Mouse (Mus musculus): ENCODE results near the gene Gm11639.

The Gm11639 gene

DNA sequence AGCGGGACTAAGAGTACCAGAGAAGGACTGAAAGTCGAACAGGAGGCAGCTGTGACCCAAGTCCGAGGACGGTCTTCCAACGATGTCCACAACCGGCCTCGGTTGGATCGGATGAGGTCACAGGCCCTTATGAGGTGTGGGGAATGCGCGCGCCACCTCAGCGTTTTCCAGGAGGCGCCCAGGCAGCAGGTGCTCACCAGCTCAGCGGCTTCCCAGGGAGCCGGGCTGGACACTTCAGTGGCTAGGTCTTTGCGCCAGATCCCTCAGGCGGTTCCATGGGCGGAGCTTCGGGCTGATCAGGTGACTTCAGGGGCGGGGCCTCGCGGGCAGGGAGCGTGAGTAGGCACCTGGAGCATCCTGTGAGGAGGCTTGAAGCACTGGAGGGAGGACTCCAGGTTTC is at the start of gene Gm11639:
Gene Gm11639 (plus strand): TSS at position 160 of the 400 bp plus-strand sequence.
- DNase-seq (ENCODE audit: low spot score in 2 of 2), result no peak

DNA sequence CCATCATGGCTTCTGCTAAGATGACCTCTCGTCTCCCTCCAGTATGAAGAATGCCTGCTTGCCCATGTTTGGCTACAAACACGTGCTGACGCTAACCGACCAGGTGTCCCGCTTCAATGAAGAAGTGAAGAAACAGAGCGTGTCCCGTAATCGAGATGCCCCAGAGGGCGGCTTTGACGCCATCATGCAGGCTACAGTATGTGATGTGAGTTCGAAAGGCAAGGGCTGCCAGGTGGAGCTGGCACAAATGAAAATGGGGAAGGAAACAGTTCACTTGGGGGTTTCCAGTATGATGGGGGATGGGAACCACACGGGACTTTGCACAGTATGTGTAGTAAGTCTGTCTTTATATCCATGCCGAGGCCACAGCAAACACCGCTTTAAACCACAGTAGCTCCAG is 48.5 kb upstream of the Gm11639 start:
- no peak for DNase-seq (ENCODE audit: low spot score in 2 of 2)

DNA sequence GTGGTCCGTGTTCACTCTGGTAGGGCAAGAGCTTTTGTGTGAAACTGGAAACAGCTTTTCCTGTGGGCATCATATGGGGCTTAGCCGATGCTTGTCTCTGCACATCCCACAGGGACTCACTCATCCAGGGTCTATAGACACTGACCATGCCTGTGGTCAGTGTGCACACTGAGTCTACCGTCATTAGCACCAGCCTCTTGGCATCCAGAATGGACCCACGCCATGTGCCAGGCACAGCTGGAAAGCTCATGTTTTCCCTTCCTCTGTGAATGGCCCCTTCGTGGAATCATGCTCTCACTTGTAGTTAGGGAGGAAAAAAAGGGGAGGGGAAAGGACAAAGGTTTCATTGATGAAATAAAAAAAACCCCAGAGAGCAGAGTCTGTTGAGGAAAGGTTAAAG is 47.5 kb upstream of the Gm11639 start:
- DNase-seq (ENCODE audit: low spot score in 2 of 2), result no peak

DNA sequence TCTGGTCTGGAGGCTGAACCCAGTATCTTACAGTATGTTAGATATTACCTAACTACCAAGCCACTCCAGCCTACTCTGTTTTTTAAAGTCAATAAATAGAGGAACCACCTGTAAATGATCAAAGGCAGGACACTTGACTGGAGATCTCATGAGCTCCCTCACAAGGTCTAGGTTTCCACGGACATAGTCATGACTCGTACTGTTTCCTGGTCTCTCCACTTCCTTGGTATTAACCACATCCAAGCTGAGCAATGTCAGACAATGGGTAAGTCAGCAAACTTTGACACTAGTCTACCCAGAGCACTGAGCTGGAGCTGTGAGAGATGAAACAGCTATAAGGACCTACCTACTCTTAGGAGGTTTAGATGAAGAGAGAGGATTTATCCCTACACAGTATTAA is 46.6 kb upstream of the Gm11639 start:
- no peak for DNase-seq (ENCODE audit: low spot score in 2 of 2)

DNA sequence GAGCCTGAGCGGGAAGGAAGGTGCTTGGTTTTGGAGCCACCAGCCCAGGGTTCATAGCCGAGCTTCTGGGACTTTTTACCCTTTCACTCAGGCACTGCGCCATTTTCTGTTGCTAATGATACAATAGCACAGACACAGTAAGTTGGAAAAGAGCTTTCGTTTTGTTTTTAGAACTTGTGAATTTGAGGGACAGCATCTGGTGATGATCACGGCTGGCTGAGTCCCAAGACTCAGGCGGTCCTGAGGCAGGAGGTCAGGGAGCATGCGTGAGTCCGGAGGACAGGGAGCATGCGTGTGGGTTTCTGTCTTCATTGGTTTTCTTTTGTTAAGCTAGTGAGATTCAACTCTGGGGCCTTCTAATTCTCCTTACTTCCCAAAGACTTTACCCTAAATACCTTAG is 45.9 kb upstream of the Gm11639 start:
- no peak for DNase-seq (ENCODE audit: low spot score in 2 of 2)

DNA sequence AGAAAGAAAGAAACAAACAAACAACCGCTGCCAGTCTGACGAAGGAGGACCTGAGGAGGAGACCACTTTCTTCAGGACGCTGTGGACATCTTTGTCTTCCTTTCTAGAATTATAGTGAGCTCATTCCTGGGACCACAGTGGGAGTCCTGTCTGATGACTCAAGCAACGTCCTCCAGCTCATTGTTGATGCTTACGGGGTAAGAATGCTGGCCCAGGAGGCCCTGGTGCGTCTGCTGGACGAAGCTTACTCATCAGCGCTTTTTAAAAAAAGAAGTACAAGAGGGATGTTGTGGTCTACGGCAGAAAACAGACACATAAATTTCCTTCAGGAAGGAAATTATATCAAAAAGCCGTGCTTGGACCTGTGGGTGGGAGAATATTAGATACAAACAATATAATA is 44.6 kb upstream of the Gm11639 start:
- no peak for DNase-seq (ENCODE audit: low spot score in 2 of 2)

DNA sequence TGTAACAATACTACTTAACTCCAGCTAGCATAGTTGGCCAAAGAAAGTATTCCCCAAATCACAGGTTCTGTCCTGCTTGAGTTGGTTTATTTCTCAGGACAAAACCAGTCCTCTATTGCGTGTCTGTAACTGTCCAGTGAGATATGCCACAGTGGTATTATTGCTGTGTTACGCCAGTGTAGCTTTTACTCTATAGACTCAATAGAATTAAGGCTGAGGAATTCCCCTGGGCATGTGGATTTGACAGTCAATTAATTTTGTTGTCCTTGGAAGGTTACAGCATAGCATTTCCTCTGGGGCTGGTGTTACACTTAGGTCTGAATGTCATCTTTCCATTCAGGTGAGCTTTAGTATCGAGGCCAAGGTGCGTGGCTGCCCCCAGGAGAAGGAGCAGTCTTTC is 42.3 kb upstream of the Gm11639 start:
- no peak for DNase-seq (ENCODE audit: low spot score in 2 of 2)

DNA sequence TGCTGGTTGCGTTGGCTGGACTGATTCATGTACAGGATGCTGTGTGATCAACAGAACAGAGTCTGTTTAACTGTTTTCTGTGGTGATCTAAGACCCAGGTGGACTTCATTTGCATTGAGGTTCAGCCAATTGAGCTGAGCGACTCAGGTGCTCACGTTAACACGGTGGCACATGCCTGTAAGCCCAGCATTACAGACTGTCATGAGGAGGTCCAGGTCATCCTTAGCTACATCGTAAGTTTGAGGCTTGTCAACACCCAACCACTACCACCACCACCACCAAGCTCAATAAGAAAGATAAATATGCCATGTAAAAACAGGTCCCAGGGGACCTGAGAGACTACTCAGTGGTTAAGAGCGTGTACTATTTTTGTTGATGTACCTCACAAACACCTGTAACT is 40.1 kb upstream of the Gm11639 start:
- no peak for DNase-seq (ENCODE audit: low spot score in 2 of 2)

DNA sequence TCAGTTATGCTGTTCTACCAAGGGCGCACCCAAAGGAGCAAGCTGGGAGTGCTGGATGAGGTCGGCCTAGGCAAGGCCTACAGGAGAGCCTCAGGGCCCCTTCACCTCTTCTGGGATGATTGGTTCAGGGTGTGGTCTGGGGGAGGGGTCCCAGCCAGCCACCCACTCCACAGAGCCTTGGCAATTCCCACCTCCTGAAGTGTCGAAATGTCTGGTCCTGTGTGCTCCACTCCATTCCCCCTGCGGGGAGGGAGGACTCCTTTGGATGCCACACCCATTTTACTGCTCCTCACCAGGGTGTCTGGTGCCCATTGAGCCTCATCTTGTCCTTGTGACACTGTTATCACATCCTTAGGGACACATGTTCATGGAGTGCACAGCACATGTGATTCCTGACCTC is 39.3 kb upstream of the Gm11639 start:
- no peak for DNase-seq (ENCODE audit: low spot score in 2 of 2)

DNA sequence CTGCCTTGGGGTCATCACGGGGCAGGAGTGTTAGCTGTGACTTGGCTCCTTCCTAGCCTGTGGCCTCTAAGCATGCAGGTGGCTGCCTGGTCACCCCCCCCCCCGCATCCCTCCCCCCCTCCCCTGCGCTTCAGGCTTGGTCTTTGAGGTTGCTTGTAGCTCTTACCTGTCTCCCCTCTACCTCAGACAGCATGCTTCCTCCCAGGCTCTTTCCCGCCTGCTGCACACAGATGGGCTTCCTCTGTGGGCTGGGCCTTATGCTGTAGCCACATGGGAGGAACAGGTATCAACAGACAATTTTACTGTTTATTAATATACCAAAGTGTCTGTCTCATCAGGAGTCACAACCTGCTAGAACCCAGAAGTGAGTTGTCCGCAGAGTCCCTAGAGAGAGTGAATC is 38.9 kb upstream of the Gm11639 start:
- DNase-seq (ENCODE audit: low spot score in 2 of 2), result no peak

DNA sequence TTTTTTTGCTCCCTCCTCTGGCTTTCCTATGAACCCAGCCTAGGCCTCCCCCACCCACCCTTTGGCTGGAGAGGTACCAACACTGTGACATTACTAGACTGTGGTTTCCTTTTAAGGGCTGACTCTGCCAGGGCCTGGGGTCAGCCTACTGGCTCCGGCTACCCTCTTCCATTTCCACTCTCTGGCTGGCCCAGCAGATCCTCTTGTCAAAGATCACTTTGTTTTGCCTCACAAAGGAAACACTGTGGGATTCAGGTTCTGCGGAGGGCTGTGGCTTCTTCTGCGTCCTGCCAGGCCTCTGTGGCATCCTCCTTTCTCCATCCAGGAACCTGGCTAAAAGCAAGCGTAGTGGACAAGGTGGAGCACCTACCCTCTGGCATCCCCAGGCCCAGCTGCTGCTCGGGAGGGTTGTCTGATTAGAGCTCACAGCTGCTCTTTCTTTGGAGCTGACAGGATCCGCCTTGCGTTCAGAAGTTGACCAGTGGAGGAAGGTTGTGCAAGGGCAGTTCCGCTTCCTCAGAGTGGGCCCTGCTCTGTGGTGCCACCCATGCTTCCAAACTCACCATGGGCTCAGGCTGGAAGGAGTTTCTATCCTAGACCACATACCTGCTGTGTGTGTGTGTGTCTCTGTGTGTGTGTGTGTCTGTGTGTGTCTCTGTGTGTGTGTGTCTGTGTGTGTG is 38.2 kb upstream of the Gm11639 start:
- DNase-seq (ENCODE audit: low spot score in 2 of 2), result no peak

DNA sequence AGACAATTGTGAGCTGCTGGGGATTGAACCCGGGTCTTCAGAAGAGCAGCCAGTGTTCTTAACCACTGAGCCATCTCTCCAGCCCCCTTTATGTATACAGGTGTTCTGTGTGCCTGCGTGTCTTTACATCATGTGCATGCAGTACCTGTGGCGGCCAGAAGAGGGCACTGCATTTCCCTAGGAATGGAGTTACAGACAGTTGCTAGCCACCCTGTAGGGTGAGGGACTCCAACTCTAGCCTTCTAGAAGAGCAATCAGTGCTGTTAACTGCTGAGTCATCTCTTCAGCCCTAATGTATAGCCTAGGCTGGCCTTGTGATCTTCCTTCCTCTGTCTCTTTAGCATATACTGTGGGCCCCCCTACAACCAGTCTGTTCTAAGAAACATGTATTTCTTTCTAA is 36.9 kb upstream of the Gm11639 start:
- DNase-seq (ENCODE audit: low spot score in 2 of 2), result no peak

DNA sequence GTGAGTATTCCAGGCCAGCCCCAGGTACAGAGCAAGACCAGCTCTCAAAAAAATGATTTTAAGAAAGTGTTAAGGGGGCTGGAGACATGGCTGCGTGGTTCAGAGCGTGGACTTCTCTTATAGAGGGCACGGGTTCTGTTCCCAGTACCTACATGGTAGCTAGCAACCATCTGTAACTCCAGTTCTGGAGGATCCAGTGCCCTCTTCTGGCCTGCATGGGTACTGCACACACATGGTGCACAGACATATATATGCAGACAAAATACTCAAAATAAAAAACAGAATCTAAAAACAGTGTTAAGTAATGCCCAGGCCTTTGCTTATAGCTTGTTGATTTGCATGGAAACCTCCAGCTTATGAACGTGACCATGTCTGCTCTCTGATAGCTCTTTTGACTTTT is 24.9 kb upstream of the Gm11639 start:
- no peak for DNase-seq (ENCODE audit: low spot score in 2 of 2)

DNA sequence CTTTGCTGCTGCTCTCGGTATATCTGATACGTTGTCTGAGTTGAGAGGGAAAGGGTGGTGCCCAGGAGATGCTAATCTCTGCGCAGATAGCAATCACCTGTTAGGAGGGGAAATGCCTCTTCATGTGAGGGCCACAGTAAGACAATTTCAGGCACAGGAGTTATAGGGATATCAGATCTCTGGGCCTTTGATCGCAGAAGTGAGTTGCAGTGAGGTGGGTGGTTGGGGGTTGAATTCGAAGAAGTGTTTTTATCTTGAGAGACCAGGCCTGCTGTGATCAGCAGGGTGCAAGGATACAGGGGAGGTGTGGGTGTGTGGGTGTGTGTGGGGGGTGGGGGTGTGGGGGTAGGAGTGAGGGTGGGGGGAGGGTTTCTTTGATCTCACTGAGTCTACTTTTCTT is 24.4 kb upstream of the Gm11639 start:
- no peak for DNase-seq (ENCODE audit: low spot score in 2 of 2)

DNA sequence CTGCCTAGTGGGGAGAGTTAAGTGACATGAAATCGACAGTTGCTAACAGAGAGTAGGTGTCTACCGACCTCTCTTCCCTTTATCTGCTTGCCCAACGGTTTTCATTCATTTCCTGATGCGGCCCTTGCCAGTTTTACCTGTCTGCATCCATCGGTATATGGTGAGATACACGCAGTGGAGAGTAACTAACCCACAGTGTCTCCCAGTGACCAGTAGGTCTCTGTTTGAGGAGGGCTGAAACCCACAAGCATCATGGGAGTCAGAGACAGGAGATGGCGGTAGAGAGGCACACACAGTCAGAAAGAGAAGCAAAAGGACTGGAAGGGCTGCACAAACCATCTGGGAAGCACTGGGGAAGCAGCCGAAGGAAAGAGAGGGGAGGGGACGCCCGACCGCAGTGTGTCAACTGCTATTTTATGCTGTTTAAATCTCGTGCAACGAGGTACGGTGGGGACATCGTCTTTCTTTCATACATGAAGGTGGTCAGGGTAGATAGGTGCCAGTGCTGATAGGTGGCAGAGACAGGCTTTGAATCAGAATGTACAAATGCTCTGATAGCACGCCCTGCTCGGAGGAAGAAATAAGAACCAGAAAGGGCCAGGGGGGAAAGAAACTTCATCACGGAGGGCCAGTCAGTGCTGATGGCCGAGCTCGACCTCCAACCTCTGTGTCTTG is 23.8 kb upstream of the Gm11639 start:
- peak in 1 of 2 experiments; percentile 19 for DNase-seq (ENCODE audit: low spot score in 2 of 2)

DNA sequence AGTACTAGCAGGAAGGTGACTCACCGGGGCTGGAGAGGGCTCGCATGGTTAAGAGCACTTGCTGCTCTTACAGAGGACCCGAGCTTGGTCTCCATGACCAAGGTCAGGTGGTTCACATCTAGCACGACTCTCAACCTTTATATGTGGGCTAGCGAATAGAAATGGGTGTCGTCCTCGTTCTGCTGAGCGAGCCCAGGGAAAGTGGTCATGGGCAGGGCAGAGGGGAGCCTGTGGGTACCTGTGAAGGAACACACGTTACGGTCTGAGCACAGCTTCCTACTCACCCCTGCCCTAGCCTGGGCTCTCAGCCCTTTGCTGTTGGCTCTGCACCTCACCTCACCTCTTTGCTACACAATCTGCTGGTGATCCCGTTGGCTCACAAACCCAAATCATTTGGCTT is 22.9 kb upstream of the Gm11639 start:
- no peak for DNase-seq (ENCODE audit: low spot score in 2 of 2)

DNA sequence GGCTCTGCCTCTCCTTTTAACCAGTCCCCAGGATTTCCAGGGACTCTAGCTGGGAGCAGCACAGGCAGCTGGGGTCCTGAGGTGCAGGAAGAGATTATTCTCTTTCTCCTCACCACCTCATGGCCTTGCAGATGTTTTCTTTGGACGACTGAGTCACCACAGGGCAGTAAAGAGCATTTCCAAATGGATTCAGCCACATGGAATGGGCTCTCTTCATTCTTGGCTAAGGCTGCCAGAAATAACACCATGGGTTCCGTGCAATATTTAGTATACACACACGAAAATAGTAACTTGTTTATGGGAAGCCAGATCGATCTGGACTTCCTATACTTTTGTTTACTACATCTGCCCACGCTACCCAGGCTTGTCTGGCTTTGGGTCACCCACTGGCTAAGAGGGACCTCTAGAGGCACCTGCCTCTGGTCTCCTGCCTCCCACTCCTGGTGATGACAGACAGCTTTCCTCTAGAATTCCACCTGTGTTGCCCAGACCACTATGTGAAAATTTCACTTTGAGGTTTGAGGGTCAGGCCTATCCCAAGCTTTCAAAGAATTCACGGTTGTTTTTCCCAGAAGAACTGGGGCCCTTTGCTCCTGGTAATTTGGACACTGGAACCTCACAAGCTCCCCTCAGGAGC is 22.1 kb upstream of the Gm11639 start:
- DNase-seq (ENCODE audit: low spot score in 2 of 2), result no peak

DNA sequence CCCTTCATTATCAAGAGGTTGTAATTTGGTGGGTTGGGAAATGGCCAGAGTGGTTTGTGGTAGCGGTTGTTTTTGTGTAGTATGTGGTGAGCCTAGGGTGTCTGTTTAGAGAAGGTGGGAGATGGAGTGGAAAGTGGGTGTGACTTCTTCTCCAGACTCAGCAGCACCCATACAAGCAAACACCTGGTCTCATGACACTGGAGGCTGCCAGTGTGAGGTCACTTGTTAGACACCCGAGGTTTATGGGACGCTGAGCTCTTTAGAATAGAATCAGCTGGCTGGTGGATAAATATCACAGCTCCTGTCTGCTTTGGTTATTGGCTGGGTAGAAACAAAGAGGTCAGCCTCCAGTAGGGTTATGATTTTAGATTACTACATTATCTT is 21.6 kb upstream of the Gm11639 start:
- no peak for DNase-seq (ENCODE audit: low spot score in 2 of 2)

DNA sequence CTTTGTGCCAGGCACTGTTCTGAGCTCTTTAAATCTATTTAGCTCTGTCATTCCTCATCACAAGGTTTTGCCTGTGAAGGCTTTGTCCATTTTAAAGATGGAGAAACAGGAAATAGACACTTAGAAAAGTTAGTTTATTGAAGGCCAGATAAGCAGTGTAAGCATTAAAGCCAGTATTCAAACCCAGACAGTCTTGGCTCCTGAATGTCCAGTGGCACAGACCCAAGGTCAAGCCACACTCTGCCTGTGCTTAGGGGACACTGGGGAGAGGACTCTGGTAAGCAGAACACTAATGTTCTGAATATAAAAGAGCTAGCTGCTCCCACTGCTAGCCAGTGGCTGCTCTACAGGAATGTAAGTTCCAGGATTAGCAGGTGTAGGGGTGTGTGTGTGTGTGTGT is 21.1 kb upstream of the Gm11639 start:
- no peak for DNase-seq (ENCODE audit: low spot score in 2 of 2)

DNA sequence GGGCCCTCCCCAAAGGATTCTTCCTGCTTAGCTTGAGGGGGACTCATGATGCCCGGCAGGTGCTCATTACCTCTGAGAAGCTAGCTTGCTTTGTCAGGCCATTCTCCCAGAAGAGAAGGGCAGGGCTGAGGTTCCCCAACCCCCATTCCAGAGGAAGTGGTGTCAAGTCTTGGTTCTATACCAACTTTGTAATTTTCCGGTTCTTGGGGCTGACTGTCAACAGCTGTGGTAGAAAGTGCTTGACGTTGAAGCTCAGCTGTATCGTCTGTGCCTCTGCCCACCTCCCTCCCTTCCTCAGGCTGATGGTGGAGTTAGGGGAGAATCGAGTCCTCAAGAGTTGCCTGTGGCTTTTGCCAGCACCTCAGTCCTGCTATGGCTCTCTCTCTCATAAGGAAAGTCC is 18.1 kb upstream of the Gm11639 start:
- DNase-seq (ENCODE audit: low spot score in 2 of 2), result no peak

DNA sequence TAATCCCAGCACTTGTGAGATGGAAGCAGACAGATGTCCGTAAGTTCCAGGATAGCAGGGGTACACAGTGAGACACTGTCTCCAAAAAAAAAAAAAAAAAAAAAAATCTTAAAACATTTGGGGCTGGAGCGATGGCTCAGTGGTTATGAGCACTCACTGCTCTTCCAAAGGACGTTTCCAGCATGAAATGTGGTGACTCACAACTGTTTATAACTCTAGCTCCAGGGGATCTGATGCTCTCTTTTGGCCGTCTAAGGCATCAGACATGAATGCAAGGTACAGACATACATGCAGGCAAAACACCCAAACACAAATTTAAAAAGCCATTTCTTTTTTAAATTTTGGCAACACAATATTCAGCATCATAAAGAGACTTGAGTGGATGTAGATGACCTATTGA is 12.1 kb upstream of the Gm11639 start:
- DNase-seq (ENCODE audit: low spot score in 2 of 2), result no peak

DNA sequence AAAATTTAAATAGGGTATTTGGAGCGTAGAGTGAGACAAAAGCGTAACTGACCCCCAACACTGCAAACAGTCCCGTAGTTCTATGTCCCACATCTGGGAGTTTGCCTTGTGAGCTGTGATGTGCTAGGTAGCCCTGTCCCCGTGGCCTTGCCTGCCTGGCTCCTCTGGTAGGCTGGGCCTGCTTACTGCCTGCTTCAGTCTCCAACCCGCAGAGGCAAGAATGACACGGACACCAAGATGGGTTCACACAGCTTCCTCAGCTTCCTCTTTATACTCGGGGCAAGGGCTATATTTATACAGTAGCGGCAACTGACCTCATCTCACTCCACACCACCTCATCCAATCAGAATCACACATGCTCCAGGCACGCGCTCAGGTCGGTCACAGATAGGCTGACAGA is 10.7 kb upstream of the Gm11639 start:
- DNase-seq (ENCODE audit: low spot score in 2 of 2), result no peak

DNA sequence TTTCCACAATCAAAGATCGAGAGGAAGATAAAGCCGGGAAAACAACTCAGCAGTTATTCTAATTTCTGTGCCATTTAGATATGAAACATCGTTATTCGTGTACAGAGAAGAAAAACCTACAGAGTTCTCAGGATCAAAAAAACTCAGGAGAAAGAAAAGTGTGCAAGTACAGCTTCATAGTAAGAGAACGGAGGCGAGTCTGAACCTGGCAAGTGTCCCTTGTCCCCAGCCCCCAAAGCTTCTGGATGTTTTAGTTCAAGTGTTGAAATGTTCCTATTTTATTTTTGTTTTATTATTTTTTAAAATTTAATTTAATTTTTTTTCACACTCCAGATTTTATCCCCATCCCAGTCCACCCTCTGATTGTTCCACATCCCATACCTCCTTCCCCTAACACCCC is 7.7 kb downstream of the Gm11639 start:
- no peak for DNase-seq (ENCODE audit: low spot score in 2 of 2)
